In the genomic region with DNA sequence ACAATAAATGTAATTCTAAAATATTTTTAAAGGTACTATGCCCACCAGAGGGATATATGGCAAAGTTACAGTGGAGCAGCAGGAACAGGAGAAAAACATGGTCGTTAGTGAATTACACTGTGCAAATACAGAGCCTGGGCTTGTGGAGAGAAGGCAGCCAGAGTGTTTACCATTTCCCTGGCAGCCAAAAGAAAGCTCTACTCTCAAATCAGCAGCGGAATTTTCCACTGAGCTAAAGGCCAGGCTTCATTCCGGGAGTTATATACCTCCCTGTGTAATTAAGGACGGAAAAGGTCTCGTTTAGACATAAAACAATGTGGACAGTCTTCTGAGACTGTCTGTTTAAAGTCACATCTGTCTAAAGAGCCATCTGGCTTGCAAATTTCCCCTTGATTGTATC, we compare ENCODE assay signal across 22 mouse cellular contexts.
A peak's percentile ranks its signal among the peaks of the same experiment; 100 is the strongest.
DNase-seq lines count a peak whose midpoint lies in the region; ATAC-seq and TF ChIP-seq lines count a peak whose summit lies in the region.
"Had no signal": no experiment of that assay in that cellular context is flagged by ENCODE, and none has a peak within 500 bp of the region (broad histone marks: within the 10 kb centered on the region; RNA-seq: fewer than 3 reads in every experiment).

No protein-coding gene starts in this region.

- TF ChIP-seq CTCF in kidney, postnatal 0 days (IDR thresholded peaks at IDR 0.05; ENCODE audit: low read depth) = no peak

- H3K36me3 ChIP-seq in kidney, postnatal 0 days (ENCODE audit: insufficient read depth, low read length) = no peaks in the 10 kb centered on the region
- H3K36me3 ChIP-seq in midbrain, embryonic 14.5 days (ENCODE audit: control insufficient read depth, insufficient read depth, low read length) = no peaks in the 10 kb centered on the region
- no peaks in the 10 kb centered on the region for H3K36me3 ChIP-seq in midbrain, embryonic 10.5 days
- H3K36me3 ChIP-seq in embryonic facial prominence, embryonic 13.5 days = no peaks in the 10 kb centered on the region
- no peaks in the 10 kb centered on the region for H3K36me3 ChIP-seq in stomach, embryonic 15.5 days
- H3K36me3 ChIP-seq: hindbrain, embryonic 15.5 days; midbrain, embryonic 12.5 days; neural tube, embryonic 13.5 days had no signal

- H3K9ac ChIP-seq in kidney, postnatal 0 days (ENCODE audit: low read depth, low read length) = no peak overlapping the region
- H3K9ac ChIP-seq in midbrain, embryonic 14.5 days (replicated peaks; ENCODE audit: low read length) = no peak overlapping the region
- no peak overlapping the region for H3K9ac ChIP-seq in embryonic facial prominence, embryonic 13.5 days
- H3K9ac ChIP-seq in stomach, embryonic 15.5 days = no peak overlapping the region
- H3K9ac ChIP-seq: forebrain, embryonic 13.5 days; hindbrain, embryonic 15.5 days; midbrain, embryonic 12.5 days; neural tube, embryonic 13.5 days had no signal

- H3K27ac ChIP-seq in kidney, postnatal 0 days = no peak overlapping the region
- 0 out of 2 replicates have a peak overlapping the region, but pooled peaks have one; percentile 45 for H3K27ac ChIP-seq in midbrain, embryonic 14.5 days (replicated peaks; ENCODE audit: low read depth, low read length)
- H3K27ac ChIP-seq in midbrain, embryonic 10.5 days (replicated peaks) = no peak overlapping the region
- H3K27ac ChIP-seq in embryonic facial prominence, embryonic 13.5 days = peak overlapping the region; percentile 79
- H3K27ac ChIP-seq in stomach, embryonic 15.5 days = peak overlapping the region; percentile 35; the same call in 1 of the 2 replicates
- H3K27ac ChIP-seq: forebrain, embryonic 13.5 days; heart, adult 2 months; hindbrain, embryonic 15.5 days; macrophage; midbrain, embryonic 12.5 days; neural tube, embryonic 13.5 days had no signal

- peak; percentile 36 for DNase-seq in kidney, postnatal 0 days (ENCODE audit: low spot score)
- DNase-seq in kidney, postnatal 4 days = no peak
- DNase-seq in midbrain, embryonic 14.5 days = no peak
- no peak for DNase-seq in midbrain, embryonic 10.5 days (ENCODE audit: low spot score)
- DNase-seq in layer of hippocampus, postnatal 10 days (ENCODE audit: low spot score in 2 of 2) = no peak
- DNase-seq: adrenal gland, adult 2 months; cerebellum, adult 9-10 months; gastrocnemius, postnatal 10 days; heart, adult 2 months; heart, postnatal 36 days; kidney, adult 18-20 months; kidney, postnatal 14 days; liver; lung, adult 18-20 months; right cerebral cortex, adult 18-20 months had no signal

- no peak for ATAC-seq in kidney, postnatal 0 days (replicated peaks; ENCODE audit: low FRiP score, low read depth)
- ATAC-seq in midbrain, embryonic 14.5 days (ENCODE audit: low FRiP score, low TSS enrichment) = no peak
- peak; percentile 49; the same call in 1 of the 2 replicates for ATAC-seq in embryonic facial prominence, embryonic 13.5 days (ENCODE audit: insufficient number of reproducible peaks, insufficient read depth, low FRiP score, low TSS enrichment, low read depth)
- no peak for ATAC-seq in stomach, embryonic 15.5 days (ENCODE audit: insufficient read depth, low FRiP score, low read depth)
- ATAC-seq: forebrain, embryonic 13.5 days had no signal

- no peaks in the 10 kb centered on the region for H3K9me3 ChIP-seq in kidney, postnatal 0 days (replicated peaks; ENCODE audit: low read length)
- no peaks in the 10 kb centered on the region for H3K9me3 ChIP-seq in midbrain, embryonic 14.5 days (ENCODE audit: control insufficient read depth, low read length)
- H3K9me3 ChIP-seq in midbrain, embryonic 10.5 days (replicated peaks) = 0 out of 2 replicates have a peak, but pooled peaks cover 3% of the 10 kb centered on the region
- no peaks in the 10 kb centered on the region for H3K9me3 ChIP-seq in embryonic facial prominence, embryonic 13.5 days
- no peaks in the 10 kb centered on the region for H3K9me3 ChIP-seq in stomach, embryonic 15.5 days
- H3K9me3 ChIP-seq: forebrain, embryonic 13.5 days; hindbrain, embryonic 15.5 days; midbrain, embryonic 12.5 days; neural tube, embryonic 13.5 days had no signal

- H3K4me2 ChIP-seq in kidney, postnatal 0 days (ENCODE audit: low read length) = no peak overlapping the region
- H3K4me2 ChIP-seq in midbrain, embryonic 14.5 days (ENCODE audit: low read length) = no peak overlapping the region
- H3K4me2 ChIP-seq in embryonic facial prominence, embryonic 13.5 days = no peak overlapping the region
- no peak overlapping the region for H3K4me2 ChIP-seq in stomach, embryonic 15.5 days
- H3K4me2 ChIP-seq: forebrain, embryonic 13.5 days; hindbrain, embryonic 15.5 days; midbrain, embryonic 12.5 days; neural tube, embryonic 13.5 days had no signal

- 23% methylated on average over 5 of the region's 5 CpGs for WGBS in kidney, postnatal 0 days
- WGBS in midbrain, embryonic 14.5 days = 77% methylated on average over 5 of the region's 5 CpGs
- WGBS in midbrain, embryonic 10.5 days = 83% methylated on average over 5 of the region's 5 CpGs
- WGBS in embryonic facial prominence, embryonic 13.5 days = 35% methylated on average over 5 of the region's 5 CpGs
- 13% methylated on average over 5 of the region's 5 CpGs for WGBS in stomach, embryonic 15.5 days

- H3K27me3 ChIP-seq in kidney, postnatal 0 days (ENCODE audit: insufficient read depth, low read length) = no peaks in the 10 kb centered on the region
- H3K27me3 ChIP-seq in midbrain, embryonic 14.5 days (ENCODE audit: control insufficient read depth, insufficient read depth, low read length) = no peaks in the 10 kb centered on the region
- no peaks in the 10 kb centered on the region for H3K27me3 ChIP-seq in midbrain, embryonic 10.5 days (ENCODE audit: low read depth, poor library complexity, severe bottlenecking)
- no peaks in the 10 kb centered on the region for H3K27me3 ChIP-seq in embryonic facial prominence, embryonic 13.5 days
- no peaks in the 10 kb centered on the region for H3K27me3 ChIP-seq in stomach, embryonic 15.5 days (replicated peaks)
- H3K27me3 ChIP-seq: forebrain, embryonic 13.5 days; hindbrain, embryonic 15.5 days; midbrain, embryonic 12.5 days; neural tube, embryonic 13.5 days had no signal

- H3K4me1 ChIP-seq in kidney, postnatal 0 days (replicated peaks; ENCODE audit: insufficient read depth, low read length) = 0 out of 2 replicates have a peak, but pooled peaks cover 3% of the 10 kb centered on the region
- H3K4me1 ChIP-seq in midbrain, embryonic 14.5 days (ENCODE audit: control insufficient read depth, insufficient read depth, low read length) = no peaks in the 10 kb centered on the region
- no peaks in the 10 kb centered on the region for H3K4me1 ChIP-seq in midbrain, embryonic 10.5 days
- no peaks in the 10 kb centered on the region for H3K4me1 ChIP-seq in embryonic facial prominence, embryonic 13.5 days
- H3K4me1 ChIP-seq in stomach, embryonic 15.5 days = 0 out of 2 replicates have a peak, but pooled peaks cover 2% of the 10 kb centered on the region
- H3K4me1 ChIP-seq: forebrain, embryonic 13.5 days; hindbrain, embryonic 15.5 days; midbrain, embryonic 12.5 days had no signal

- no peak overlapping the region for H3K4me3 ChIP-seq in kidney, postnatal 0 days (replicated peaks; ENCODE audit: low read depth, low read length)
- no peak overlapping the region for H3K4me3 ChIP-seq in midbrain, embryonic 14.5 days (replicated peaks; ENCODE audit: low read depth, low read length)
- H3K4me3 ChIP-seq in midbrain, embryonic 10.5 days = no peak overlapping the region
- H3K4me3 ChIP-seq in embryonic facial prominence, embryonic 13.5 days = no peak overlapping the region
- no peak overlapping the region for H3K4me3 ChIP-seq in stomach, embryonic 15.5 days (replicated peaks)
- H3K4me3 ChIP-seq: forebrain, embryonic 13.5 days; heart, adult 2 months; hindbrain, embryonic 15.5 days; midbrain, embryonic 12.5 days; neural tube, embryonic 13.5 days had no signal

Comparison
In these comparisons a context has a peak if more than half of its experiments do, and no peak if none do; other contexts are left out.
1. H3K27ac ChIP-seq: peak in midbrain, embryonic 14.5 days (single experiment), embryonic facial prominence, embryonic 13.5 days (single experiment) and stomach, embryonic 15.5 days (single experiment); none in kidney, postnatal 0 days (single experiment) and midbrain, embryonic 10.5 days (single experiment).